Mouse (Mus musculus): ENCODE measurements at regions not wholly inside any gene's neighbourhood (a gene's known extent, or its start where the extent isn't known, plus 50 kb on each side); places are given as distances from the start of the nearest gene placed in this dataset.

- H3K4me1 ChIP-seq = peaks cover 17% of the 10 kb centered on the region
- H3K4me2 ChIP-seq (replicated peaks) = no peak overlapping the region
- no peak overlapping the region for H3K9ac ChIP-seq
- no peaks in the 10 kb centered on the region for H3K9me3 ChIP-seq (replicated peaks)
- no peak for ATAC-seq (ENCODE audit: insufficient number of reproducible peaks, low FRiP score, low TSS enrichment, low read depth)
- H3K27ac ChIP-seq (replicated peaks) = no peak overlapping the region
- no peak overlapping the region for H3K4me3 ChIP-seq (replicated peaks)
- no peaks in the 10 kb centered on the region for H3K36me3 ChIP-seq
- 64% methylated on average over 8 of the region's 8 CpGs for WGBS
- H3K27me3 ChIP-seq = no peaks in the 10 kb centered on the region; the same call in 1 of the 2 replicates
Observed at GRCm38 (mm10) chr6:127356442-127356841, 90.2 kb upstream of the Parp11 start.

- Histone ChIP-seq H3K36me3 (no peaks in the 10 kb centered on the region), H3K4me2 (replicated peaks) (no peak overlapping the region), H3K9ac (no peak overlapping the region), H3K27me3 (no peaks in the 10 kb centered on the region; the same call in 1 of the 2 replicates), H3K4me3 (replicated peaks) (no peak overlapping the region), H3K9me3 (replicated peaks) (no peaks in the 10 kb centered on the region), H3K27ac (replicated peaks) (no peak overlapping the region), H3K4me1 (peaks cover 33% of the 10 kb centered on the region)
- 44% methylated on average over 5 of the region's 5 CpGs for WGBS
- ATAC-seq (ENCODE audit: insufficient number of reproducible peaks, low FRiP score, low TSS enrichment, low read depth) = no peak
Observed at GRCm38 (mm10) chr6:127358805-127359204, 87.8 kb upstream of the Parp11 start.

GRCm38 (mm10) chr6:127359391-127359874 lies 87.2 kb upstream of the Parp11 start:
- no peak overlapping the region for H3K27ac ChIP-seq (replicated peaks)
- ATAC-seq (ENCODE audit: insufficient number of reproducible peaks, low FRiP score, low TSS enrichment, low read depth) = no peak; the same call in 1 of the 2 replicates

GRCm38 (mm10) chr6:127362166-127362565 lies 84.5 kb upstream of the Parp11 start:
- H3K4me3 ChIP-seq (replicated peaks) = no peak overlapping the region
- H3K27ac ChIP-seq (replicated peaks) = no peak overlapping the region
- peaks cover 3% of the 10 kb centered on the region; the same call in 1 of the 2 replicates for H3K27me3 ChIP-seq
- H3K4me1 ChIP-seq = peaks cover 36% of the 10 kb centered on the region
- no peak overlapping the region for H3K4me2 ChIP-seq (replicated peaks)
- ATAC-seq (ENCODE audit: insufficient number of reproducible peaks, low FRiP score, low TSS enrichment, low read depth) = no peak
- 75% methylated on average over 5 of the region's 5 CpGs for WGBS
- no peak overlapping the region for H3K9ac ChIP-seq
- H3K36me3 ChIP-seq = no peaks in the 10 kb centered on the region
- H3K9me3 ChIP-seq (replicated peaks) = no peaks in the 10 kb centered on the region

More at GRCm38 (mm10) chr6:127359391-127359874, 87.2 kb upstream of the Parp11 start:
- no peaks in the 10 kb centered on the region for H3K36me3 ChIP-seq
- H3K27me3 ChIP-seq = no peaks in the 10 kb centered on the region; the same call in 1 of the 2 replicates
- H3K4me3 ChIP-seq (replicated peaks) = no peak overlapping the region
- H3K9ac ChIP-seq = no peak overlapping the region
- H3K4me1 ChIP-seq = peaks cover 37% of the 10 kb centered on the region
- 37% methylated on average over 9 of the region's 9 CpGs for whole genome bisulfite sequencing
- no peak overlapping the region for H3K4me2 ChIP-seq (replicated peaks)
- H3K9me3 ChIP-seq (replicated peaks) = no peaks in the 10 kb centered on the region

GRCm38 (mm10) chr6:127362966-127363752 lies 83.5 kb upstream of the Parp11 start:
- Histone ChIP-seq H3K9ac (no peak overlapping the region; the same call in 1 of the 2 replicates), H3K36me3 (no peaks in the 10 kb centered on the region), H3K4me1 (peaks cover 33% of the 10 kb centered on the region), H3K27ac (replicated peaks) (0 out of 2 replicates have a peak overlapping the region, but pooled peaks have one; percentile 11), H3K4me2 (replicated peaks) (no peak overlapping the region), H3K4me3 (replicated peaks) (no peak overlapping the region), H3K27me3 (peaks cover 3% of the 10 kb centered on the region; the same call in 1 of the 2 replicates), H3K9me3 (replicated peaks) (no peaks in the 10 kb centered on the region)
- WGBS = 8% methylated on average over 8 of the region's 8 CpGs
- no peak; the same call in 1 of the 2 replicates for ATAC-seq (ENCODE audit: insufficient number of reproducible peaks, low FRiP score, low TSS enrichment, low read depth)

GRCm38 (mm10) chr6:127363871-127364590 lies 82.6 kb upstream of the Parp11 start:
- Histone ChIP-seq H3K27me3 (peaks cover 3% of the 10 kb centered on the region; the same call in 1 of the 2 replicates), H3K4me3 (replicated peaks) (no peak overlapping the region), H3K9ac (no peak overlapping the region), H3K4me1 (peaks cover 29% of the 10 kb centered on the region), H3K4me2 (replicated peaks) (no peak overlapping the region), H3K36me3 (no peaks in the 10 kb centered on the region), H3K27ac (replicated peaks) (no peak overlapping the region), H3K9me3 (replicated peaks) (no peaks in the 10 kb centered on the region)
- WGBS = 35% methylated on average over 7 of the region's 7 CpGs
- no peak for ATAC-seq (ENCODE audit: insufficient number of reproducible peaks, low FRiP score, low TSS enrichment, low read depth)

- Histone ChIP-seq H3K4me2 (replicated peaks) (no peak overlapping the region), H3K27me3 (peaks cover 3% of the 10 kb centered on the region; the same call in 1 of the 2 replicates), H3K36me3 (no peaks in the 10 kb centered on the region), H3K27ac (replicated peaks) (no peak overlapping the region), H3K9ac (no peak overlapping the region), H3K4me3 (replicated peaks) (no peak overlapping the region), H3K9me3 (replicated peaks) (no peaks in the 10 kb centered on the region), H3K4me1 (peaks cover 24% of the 10 kb centered on the region)
- 58% methylated on average over 5 of the region's 5 CpGs for WGBS
- ATAC-seq (ENCODE audit: insufficient number of reproducible peaks, low FRiP score, low TSS enrichment, low read depth) = no peak
Observed at GRCm38 (mm10) chr6:127364591-127365187, 82.0 kb upstream of the Parp11 start.

GRCm38 (mm10) chr6:127365246-127365645 lies 81.4 kb upstream of the Parp11 start:
- Histone ChIP-seq H3K4me1 (peaks cover 24% of the 10 kb centered on the region), H3K4me3 (replicated peaks) (no peak overlapping the region), H3K27me3 (peaks cover 3% of the 10 kb centered on the region; the same call in 1 of the 2 replicates), H3K36me3 (no peaks in the 10 kb centered on the region), H3K4me2 (replicated peaks) (no peak overlapping the region), H3K9ac (no peak overlapping the region), H3K9me3 (replicated peaks) (no peaks in the 10 kb centered on the region), H3K27ac (replicated peaks) (no peak overlapping the region)
- no peak for ATAC-seq (ENCODE audit: insufficient number of reproducible peaks, low FRiP score, low TSS enrichment, low read depth)
- WGBS = 40% methylated on average over 7 of the region's 7 CpGs

GRCm38 (mm10) chr6:127365651-127366050 lies 81.0 kb upstream of the Parp11 start:
- WGBS = 45% methylated on average over 2 of the region's 2 CpGs
- no peaks in the 10 kb centered on the region for H3K36me3 ChIP-seq
- peaks cover 24% of the 10 kb centered on the region for H3K4me1 ChIP-seq
- H3K9ac ChIP-seq = no peak overlapping the region
- no peak for ATAC-seq (ENCODE audit: insufficient number of reproducible peaks, low FRiP score, low TSS enrichment, low read depth)
- no peak overlapping the region for H3K4me2 ChIP-seq (replicated peaks)
- no peak overlapping the region for H3K4me3 ChIP-seq (replicated peaks)
- no peaks in the 10 kb centered on the region for H3K9me3 ChIP-seq (replicated peaks)
- no peak overlapping the region for H3K27ac ChIP-seq (replicated peaks)
- H3K27me3 ChIP-seq = peaks cover 3% of the 10 kb centered on the region; the same call in 1 of the 2 replicates

- Histone ChIP-seq H3K4me3 (replicated peaks) (no peak overlapping the region), H3K4me1 (peaks cover 22% of the 10 kb centered on the region), H3K27ac (replicated peaks) (no peak overlapping the region), H3K4me2 (replicated peaks) (no peak overlapping the region), H3K36me3 (no peaks in the 10 kb centered on the region), H3K27me3 (no peaks in the 10 kb centered on the region), H3K9ac (no peak overlapping the region), H3K9me3 (replicated peaks) (no peaks in the 10 kb centered on the region)
- ATAC-seq (ENCODE audit: insufficient number of reproducible peaks, low FRiP score, low TSS enrichment, low read depth) = no peak
- WGBS = 65% methylated on average over 5 of the region's 5 CpGs
Observed at GRCm38 (mm10) chr6:127373052-127373451, 73.6 kb upstream of the Parp11 start.

All from embryonic facial prominence, embryonic 15.5 days (tissue).